In the genomic region with DNA sequence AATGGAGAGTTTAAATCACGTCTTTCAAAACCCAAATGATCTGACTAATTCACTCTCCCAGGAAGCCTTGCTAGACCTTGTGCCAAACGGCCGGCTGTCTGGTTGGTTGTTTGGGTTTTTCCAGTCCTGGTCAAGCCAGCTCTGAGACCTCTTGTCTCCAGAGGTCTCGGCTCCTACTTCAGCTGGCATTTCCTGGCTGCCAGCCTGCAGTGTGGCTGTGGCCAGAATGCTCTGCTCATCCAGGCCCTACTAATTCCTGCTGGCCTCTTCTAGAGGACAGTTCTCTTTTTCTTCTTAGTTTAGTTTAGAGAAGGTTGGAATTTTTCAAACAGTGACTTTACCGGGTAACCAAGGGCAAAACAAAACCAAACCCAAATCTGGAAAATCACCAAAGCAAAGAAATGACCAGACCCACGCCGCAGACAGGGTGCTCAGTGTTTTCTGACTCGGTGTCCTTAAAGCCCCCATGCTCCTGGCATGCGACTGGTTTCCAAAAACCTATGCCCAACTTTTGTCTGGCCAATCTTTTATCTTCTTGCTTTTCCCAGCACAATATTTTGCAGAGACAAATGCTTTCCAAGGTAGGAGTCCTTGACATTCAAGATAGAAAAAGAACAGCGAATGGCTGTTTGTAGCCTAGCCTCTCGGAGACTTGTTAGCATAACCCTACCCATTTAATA, we compare ENCODE assay signal across 9 mouse cellular contexts. TPM values are rescaled to one million over a fixed set of nuclear protein-coding genes. Genes with fewer than 3 reads are reported as not detected.
DNase-seq lines count a peak whose midpoint lies in the region; ATAC-seq and TF ChIP-seq lines count a peak whose summit lies in the region.
"Had no signal": no experiment of that assay in that cellular context is flagged by ENCODE, and none has a peak within 500 bp of the region (broad histone marks: within the 10 kb centered on the region; RNA-seq: fewer than 3 reads in every experiment).

No protein-coding gene starts in this region.

- WGBS in heart, embryonic 10.5 days: 81% methylated on average over 11 of the region's 11 CpGs
- 79% methylated on average over 11 of the region's 11 CpGs for WGBS in neural tube, embryonic 15.5 days
- 75% methylated on average over 11 of the region's 11 CpGs for WGBS in liver, postnatal 0 days (ENCODE audit: insufficient replicate concordance)

- no peaks in the 10 kb centered on the region; the same call in 1 of the 2 replicates for H3K36me3 ChIP-seq in heart, embryonic 10.5 days
- H3K36me3 ChIP-seq in testis, adult 2 months (ENCODE audit: control insufficient read depth, insufficient read depth, low read length): no peaks in the 10 kb centered on the region
- no peaks in the 10 kb centered on the region for H3K36me3 ChIP-seq in neural tube, embryonic 15.5 days
- no peaks in the 10 kb centered on the region for H3K36me3 ChIP-seq in liver, postnatal 0 days (replicated peaks; ENCODE audit: insufficient read depth, low read length)
- H3K36me3 ChIP-seq: liver, embryonic 15.5 days had no signal

- TF ChIP-seq CTCF in testis, adult 2 months (IDR thresholded peaks at IDR 0.05; ENCODE audit: control insufficient read depth, insufficient read depth, insufficient replicate concordance, low read depth, low read length): no peak
- no peak for TF ChIP-seq CTCF in liver, postnatal 0 days (IDR thresholded peaks at IDR 0.05; ENCODE audit: low read depth)

- intact Hi-C loops in heart, postnatal 10 days (cut with DNase I): loop anchor here (2.0 kb wide), 1 partner anchor 13 kb away; no protein-coding TSS in a partner anchor

- no peak for TF ChIP-seq POLR2A in testis, adult 2 months (IDR thresholded peaks at IDR 0.05; ENCODE audit: control insufficient read depth, low read depth, low read length)

- peaks cover 13% of the 10 kb centered on the region for H3K4me1 ChIP-seq in heart, embryonic 10.5 days
- H3K4me1 ChIP-seq in testis, adult 2 months (ENCODE audit: control insufficient read depth, insufficient read depth, low read length): peaks cover 4% of the 10 kb centered on the region
- 0 out of 2 replicates have a peak, but pooled peaks cover 10% of the 10 kb centered on the region for H3K4me1 ChIP-seq in neural tube, embryonic 15.5 days
- H3K4me1 ChIP-seq in liver, postnatal 0 days (ENCODE audit: insufficient read depth): no peaks in the 10 kb centered on the region
- H3K4me1 ChIP-seq: liver, embryonic 15.5 days had no signal

- no peak overlapping the region for H3K27ac ChIP-seq in heart, embryonic 10.5 days
- peak overlapping the region; percentile 75; the same call in 1 of the 2 replicates for H3K27ac ChIP-seq in testis, adult 2 months (ENCODE audit: control insufficient read depth, insufficient read depth, low read depth, low read length)
- H3K27ac ChIP-seq in neural tube, embryonic 15.5 days (replicated peaks): no peak overlapping the region
- H3K27ac ChIP-seq in liver, postnatal 0 days (ENCODE audit: low read depth): no peak overlapping the region
- H3K27ac ChIP-seq: liver, embryonic 15.5 days had no signal

- H3K4me2 ChIP-seq in neural tube, embryonic 15.5 days: no peak overlapping the region
- no peak overlapping the region for H3K4me2 ChIP-seq in liver, postnatal 0 days (ENCODE audit: low read depth, low read length)
- H3K4me2 ChIP-seq: liver, embryonic 15.5 days had no signal

- H3K27me3 ChIP-seq in heart, embryonic 10.5 days (ENCODE audit: insufficient read depth, poor library complexity, severe bottlenecking): no peaks in the 10 kb centered on the region
- no peaks in the 10 kb centered on the region for H3K27me3 ChIP-seq in testis, adult 2 months (ENCODE audit: control insufficient read depth, insufficient read depth, low read length)
- H3K27me3 ChIP-seq in neural tube, embryonic 15.5 days (replicated peaks): no peaks in the 10 kb centered on the region
- H3K27me3 ChIP-seq in liver, postnatal 0 days (ENCODE audit: insufficient read depth, low read length): no peaks in the 10 kb centered on the region
- H3K27me3 ChIP-seq: liver, embryonic 15.5 days had no signal

- DNase-seq in heart, adult 18-20 months: peak; percentile 75 to 77
- DNase-seq in heart, embryonic 10.5 days (ENCODE audit: low spot score): no peak
- no peak for DNase-seq in testis, postnatal 14 days (ENCODE audit: low spot score)
- peak; percentile 61 to 67 for DNase-seq in heart, postnatal 10 days
- DNase-seq in liver, postnatal 0 days: no peak
- DNase-seq in yolk sac, embryonic 10.5 days (ENCODE audit: low spot score): no peak

- TF ChIP-seq EP300 in liver, postnatal 0 days (IDR thresholded peaks at IDR 0.05; ENCODE audit: low read depth): no peak

- H3K4me3 ChIP-seq in heart, embryonic 10.5 days: no peak overlapping the region
- H3K4me3 ChIP-seq in testis, adult 2 months (ENCODE audit: control insufficient read depth, low read depth, low read length): no peak overlapping the region
- H3K4me3 ChIP-seq in neural tube, embryonic 15.5 days (replicated peaks): no peak overlapping the region
- H3K4me3 ChIP-seq in liver, postnatal 0 days (ENCODE audit: low read depth, low read length): no peak overlapping the region
- H3K4me3 ChIP-seq: liver, embryonic 15.5 days had no signal

- no peaks in the 10 kb centered on the region for H3K9me3 ChIP-seq in heart, embryonic 10.5 days
- no peaks in the 10 kb centered on the region for H3K9me3 ChIP-seq in neural tube, embryonic 15.5 days (replicated peaks)
- H3K9me3 ChIP-seq in liver, postnatal 0 days (ENCODE audit: low read length): no peaks in the 10 kb centered on the region
- H3K9me3 ChIP-seq: liver, embryonic 15.5 days had no signal

- ATAC-seq in neural tube, embryonic 15.5 days (ENCODE audit: low FRiP score): no peak; the same call in 1 of the 2 replicates
- no peak for ATAC-seq in liver, postnatal 0 days

- H3K9ac ChIP-seq in neural tube, embryonic 15.5 days (replicated peaks): no peak overlapping the region
- H3K9ac ChIP-seq in liver, postnatal 0 days (replicated peaks): no peak overlapping the region
- H3K9ac ChIP-seq: liver, embryonic 15.5 days had no signal

RNA-seq across cellular contexts. Expression of gene Plod2, which starts 7.9 kb away (rescaled TPM):
- total RNA-seq in heart, adult 18-20 months (2021): 10 to 100 TPM; 19.2 to 20.8 TPM
- polyA plus RNA-seq in heart, embryonic 10.5 days (2016; fragmentation: Nextera tagmentation; extraction: Ambion mirVana): 29.5 and 39.5 TPM in 2 replicates
- 3.3 and 3.6 TPM in 2 replicates for polyA plus RNA-seq in testis, adult 2 months (2012; rRNA removed)
- 10 to 100 TPM; 22.8 to 23.9 TPM for total RNA-seq in heart, postnatal 10 days (2021)
- 13.5 and 16.2 TPM in 2 replicates for polyA plus RNA-seq in neural tube, embryonic 15.5 days (2015; fragmentation: Nextera tagmentation; extraction: Ambion mirVana)
- polyA plus RNA-seq in liver, postnatal 0 days (2015; fragmentation: Nextera tagmentation; extraction: Ambion mirVana): 1.3 and 1.5 TPM in 2 replicates

Comparison
In these comparisons a context has a peak if more than half of its experiments do, and no peak if none do; other contexts are left out.
1. DNase-seq: peak in heart, adult 18-20 months (2 of 2) and heart, postnatal 10 days (2 of 2); none in heart, embryonic 10.5 days (single experiment), testis, postnatal 14 days (single experiment), liver, postnatal 0 days (single experiment) and yolk sac, embryonic 10.5 days (single experiment).